Mouse (Mus musculus) limb, embryonic 13.5 days (tissue): Measurements from ENCODE around the gene Pls3. TPM values are rescaled to one million over a fixed set of nuclear protein-coding genes. Genes with fewer than 3 reads are reported as not detected.

Experiments
- ATAC-seq: fragments of 200-750 bp; cut with Nextera tagmentation; 2 replicates; pipeline ENCODE4 v1.8.0; 2017; ENCODE audit warnings: low read depth, moderate number of reproducible peaks, moderate TSS enrichment; ENCODE audit not compliant: low FRiP score
- H3K27ac ChIP-seq: fragments of 300-500 bp; sonication (generic); 2 replicates; pipeline ENCODE4 v1.5.1; 2015; ENCODE audit warnings: inconsistent platforms, mild to moderate bottlenecking, moderate library complexity
- H3K27me3 ChIP-seq: fragments of 300-500 bp; sonication (generic); 2 replicates; pipeline ENCODE4 v1.6.1; 2015; ENCODE audit warnings: mild to moderate bottlenecking, inconsistent platforms
- H3K36me3 ChIP-seq: fragments of 300-500 bp; sonication (generic); 2 replicates; pipeline ENCODE4 v1.6.1; 2015; ENCODE audit warnings: inconsistent platforms, mild to moderate bottlenecking, moderate library complexity
- H3K4me1 ChIP-seq: fragments of 300-500 bp; sonication (generic); 2 replicates; pipeline ENCODE4 v1.6.1; 2015; ENCODE audit warnings: inconsistent platforms
- H3K4me2 ChIP-seq: fragments of 300-500 bp; sonication (generic); replicated peaks from 2 replicates; pipeline ENCODE4 v1.6.1; 2015; ENCODE audit warnings: inconsistent platforms, mild to moderate bottlenecking, moderate library complexity
- H3K4me3 ChIP-seq: fragments of 300-500 bp; sonication (generic); 2 replicates; pipeline ENCODE4 v1.5.1; 2015; ENCODE audit warnings: moderate library complexity, mild to moderate bottlenecking, inconsistent platforms
- H3K9ac ChIP-seq: fragments of 300-500 bp; sonication (generic); 2 replicates; pipeline ENCODE4 v1.6.1; 2015; ENCODE audit warnings: mild to moderate bottlenecking, inconsistent platforms
- H3K9me3 ChIP-seq: fragments of 300-500 bp; sonication (generic); 2 replicates; pipeline ENCODE4 v1.6.1; 2016; ENCODE audit warnings: inconsistent platforms
- WGBS: fragments of 180-500 bp; shearing (Covaris S2); methylation state at CpG from one replicate; pipeline ENCODE4 v1.1.7; 2015; 5-methylcytosine and 5-hydroxymethylcytosine counted together
- polyA plus RNA-seq: library from polyadenylated mRNA; unstranded; fragments of >200 nt; fragmentation: Nextera tagmentation; extraction: Ambion mirVana; gene quantifications from 2 replicates; pipeline ENCODE4 v1.2.1, GENCODE M21; 2015

Gene Pls3
- polyA plus RNA-seq, 1 experiment from 2014 or later: 117 TPM

DNA sequence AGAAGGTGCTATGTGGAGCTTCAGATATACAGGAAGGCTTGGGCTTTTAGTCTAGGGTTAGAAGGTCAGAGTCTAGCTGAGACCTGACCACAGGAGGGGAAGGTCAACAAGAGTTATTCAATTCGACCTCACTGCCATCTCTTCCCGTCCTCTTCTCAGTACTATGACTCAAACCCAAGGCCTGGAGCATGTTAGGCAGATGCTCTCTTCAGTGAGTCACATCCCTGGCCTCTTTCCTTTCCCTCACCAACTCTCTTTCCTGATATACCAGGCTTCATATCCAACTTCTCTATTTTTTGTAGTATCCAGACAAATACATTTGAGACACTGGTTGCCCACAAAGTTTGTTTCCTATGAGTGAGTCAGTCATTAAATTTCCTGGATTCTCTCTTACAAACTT lies 40.1 kb downstream of the Pls3 start:
- no peak for ATAC-seq
- 72% methylated on average over 2 of the region's 2 CpGs for WGBS

DNA sequence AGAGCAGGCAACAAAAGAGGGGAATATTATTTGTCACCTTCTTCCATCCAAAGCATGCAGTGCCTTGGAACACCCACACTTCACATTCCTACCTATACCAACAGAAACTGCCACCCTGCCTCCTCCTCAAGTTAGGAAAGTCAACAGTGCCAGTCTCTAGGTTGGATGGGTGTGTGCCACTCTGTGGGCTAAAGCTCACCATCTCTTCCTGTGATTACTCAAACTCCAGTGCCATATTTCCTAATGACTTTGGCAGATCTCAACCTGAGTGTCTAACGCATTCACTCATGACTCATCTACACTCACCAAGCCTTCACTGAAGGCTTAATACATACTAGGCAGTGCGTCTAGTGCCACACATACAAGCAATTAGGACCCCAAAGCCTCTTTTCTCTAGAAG lies 40.7 kb downstream of the Pls3 start:
- 87% methylated on average over 2 of the region's 2 CpGs for WGBS
- Histone ChIP-seq H3K27ac (no peak overlapping the region), H3K9me3 (no peaks in the 10 kb centered on the region), H3K4me2 (no peak overlapping the region), H3K27me3 (no peaks in the 10 kb centered on the region), H3K36me3 (no peaks in the 10 kb centered on the region), H3K4me3 (no peak overlapping the region), H3K9ac (no peak overlapping the region), H3K4me1 (no peaks in the 10 kb centered on the region)
- no peak for ATAC-seq

More for the DNA sequence above, 40.1 kb downstream of the Pls3 start:
- H3K27me3 ChIP-seq: no peaks in the 10 kb centered on the region
- no peak overlapping the region for H3K27ac ChIP-seq
- no peaks in the 10 kb centered on the region for H3K4me1 ChIP-seq
- no peak overlapping the region for H3K9ac ChIP-seq
- H3K4me3 ChIP-seq: no peak overlapping the region
- H3K4me2 ChIP-seq: no peak overlapping the region
- no peaks in the 10 kb centered on the region for H3K9me3 ChIP-seq
- H3K36me3 ChIP-seq: no peaks in the 10 kb centered on the region

DNA sequence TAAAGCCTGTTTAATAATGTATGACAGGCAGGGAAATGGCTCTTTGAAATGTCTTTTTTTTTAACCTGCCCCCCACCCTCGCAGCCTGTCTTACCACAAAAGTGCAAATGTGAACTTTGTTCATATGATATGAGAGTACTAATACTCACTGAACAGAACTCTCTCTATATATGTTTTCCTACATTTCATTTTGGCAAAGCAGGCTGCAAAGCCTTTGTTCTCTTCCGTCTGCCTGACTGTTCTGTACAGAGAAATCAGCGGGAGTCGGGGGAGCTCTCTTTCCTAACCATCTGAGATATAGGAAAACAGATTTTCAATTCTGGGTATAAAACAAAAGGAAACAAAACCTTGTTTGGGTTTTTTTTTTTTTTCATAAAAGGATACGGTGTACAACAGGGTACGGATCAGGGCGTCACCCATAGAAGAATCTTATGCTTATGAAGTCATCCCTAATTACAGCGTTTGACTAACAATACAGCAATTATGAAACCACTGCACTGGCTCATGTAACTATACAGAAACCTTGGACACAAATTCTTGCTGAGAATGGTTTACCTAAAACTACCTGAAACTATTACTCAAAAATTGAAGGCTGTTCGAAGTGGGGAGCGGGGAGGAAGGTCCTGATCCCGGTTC lies 41.9 kb downstream of the Pls3 start:
- no peak overlapping the region for H3K4me2 ChIP-seq
- H3K27ac ChIP-seq: no peak overlapping the region
- no peaks in the 10 kb centered on the region for H3K4me1 ChIP-seq
- no peak overlapping the region for H3K9ac ChIP-seq
- H3K36me3 ChIP-seq: no peaks in the 10 kb centered on the region
- no peaks in the 10 kb centered on the region for H3K9me3 ChIP-seq
- H3K27me3 ChIP-seq: no peaks in the 10 kb centered on the region
- H3K4me3 ChIP-seq: no peak overlapping the region
- no peak for ATAC-seq
- 84% methylated on average over 11 of the region's 11 CpGs for WGBS

DNA sequence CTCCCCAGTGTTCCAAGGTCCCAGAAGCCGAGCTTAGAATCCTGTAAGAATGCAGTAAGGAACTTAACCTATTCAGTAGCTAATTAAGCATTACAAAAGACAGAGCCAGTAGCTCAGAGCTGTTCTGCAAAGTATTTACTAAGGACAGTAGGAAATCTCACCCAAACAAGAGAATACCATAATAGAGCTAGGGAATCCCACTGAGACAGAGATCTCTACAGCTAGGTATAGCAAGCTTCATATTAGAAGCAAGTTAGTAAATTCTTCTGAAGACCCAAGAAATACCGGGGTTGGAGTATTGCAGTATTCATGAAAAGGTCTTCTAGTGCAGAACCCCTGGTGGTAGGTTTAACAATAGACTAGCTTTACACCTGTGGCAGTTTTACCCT lies 45.1 kb downstream of the Pls3 start:
- no peak overlapping the region for H3K27ac ChIP-seq
- H3K27me3 ChIP-seq: no peaks in the 10 kb centered on the region
- H3K9me3 ChIP-seq: no peaks in the 10 kb centered on the region
- H3K4me3 ChIP-seq: no peak overlapping the region
- H3K36me3 ChIP-seq: 0 out of 2 replicates have a peak, but pooled peaks cover 2% of the 10 kb centered on the region
- WGBS: 32% methylated on average over 2 of the region's 2 CpGs
- no peak overlapping the region for H3K4me2 ChIP-seq
- H3K9ac ChIP-seq: no peak overlapping the region
- no peak for ATAC-seq
- no peaks in the 10 kb centered on the region for H3K4me1 ChIP-seq

DNA sequence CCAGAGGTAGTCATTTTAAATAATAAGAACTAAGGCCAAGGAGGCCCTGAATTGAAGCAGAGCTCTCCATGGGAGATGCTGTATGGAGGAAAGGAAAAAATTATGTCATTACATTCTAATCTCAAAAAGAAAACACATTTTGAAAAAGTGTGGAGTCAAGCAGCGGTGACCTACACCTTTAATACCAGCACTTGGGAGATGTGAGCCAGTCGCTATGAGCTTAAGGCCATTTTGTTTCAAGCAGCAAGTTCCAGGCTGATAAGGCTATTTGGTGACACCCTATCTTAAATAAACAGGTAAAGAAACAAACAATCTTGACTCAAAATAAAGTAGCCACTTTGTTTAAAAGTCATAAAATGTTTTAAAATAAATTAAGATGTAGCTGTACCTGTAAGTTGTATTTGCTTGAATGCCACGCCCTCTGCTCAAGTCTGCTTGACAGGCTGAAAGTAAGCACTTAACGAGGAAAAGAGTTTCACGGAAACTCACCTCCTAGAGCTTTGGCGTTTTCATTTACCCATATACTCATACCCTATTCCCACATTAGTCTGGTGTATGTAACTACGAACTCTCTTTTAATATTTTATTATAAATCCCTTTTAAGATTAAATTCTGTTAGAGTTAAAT lies 45.6 kb downstream of the Pls3 start:
- Histone ChIP-seq H3K27ac (no peak overlapping the region), H3K4me2 (no peak overlapping the region), H3K4me1 (no peaks in the 10 kb centered on the region), H3K4me3 (no peak overlapping the region), H3K9ac (no peak overlapping the region), H3K27me3 (no peaks in the 10 kb centered on the region), H3K36me3 (0 out of 2 replicates have a peak, but pooled peaks cover 4% of the 10 kb centered on the region), H3K9me3 (no peaks in the 10 kb centered on the region)
- WGBS: 52% methylated on average over 7 of the region's 7 CpGs
- no peak for ATAC-seq

DNA sequence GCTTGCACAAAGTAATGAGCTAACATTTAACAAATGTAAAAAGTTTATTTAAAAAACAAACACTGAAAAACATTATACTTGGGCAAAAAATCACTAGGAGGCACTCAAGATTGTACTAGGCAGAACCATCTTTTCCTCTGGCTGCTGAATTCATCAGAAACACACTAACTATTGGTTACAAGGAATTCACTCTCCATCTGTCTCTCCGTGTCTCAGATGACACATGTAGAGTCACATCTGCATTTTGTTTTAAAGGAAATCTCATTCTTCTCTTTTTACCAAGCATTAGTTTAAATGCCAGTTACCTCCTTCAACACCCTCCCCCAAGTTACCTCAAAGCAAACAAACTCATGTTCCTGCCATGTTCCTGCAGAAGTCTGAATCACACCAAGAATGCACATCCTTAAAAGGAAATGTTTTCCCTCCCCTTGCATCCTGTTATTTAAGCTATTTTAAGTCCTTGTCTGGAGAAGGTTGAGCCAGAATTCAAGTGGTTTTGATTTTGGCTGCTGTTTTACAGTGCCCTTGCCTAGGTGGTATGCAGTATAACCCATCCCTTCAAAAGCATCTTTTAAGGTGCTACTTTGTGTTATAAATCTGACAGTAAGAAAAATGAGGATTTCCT lies 56.2 kb downstream of the Pls3 start:
- Histone ChIP-seq H3K4me3 (no peak overlapping the region), H3K9ac (no peak overlapping the region), H3K27ac (no peak overlapping the region), H3K9me3 (no peaks in the 10 kb centered on the region), H3K4me2 (no peak overlapping the region), H3K4me1 (no peaks in the 10 kb centered on the region), H3K36me3 (no peaks in the 10 kb centered on the region), H3K27me3 (no peaks in the 10 kb centered on the region)
- 43% methylated on average over 1 of the region's 1 CpGs for WGBS
- ATAC-seq: no peak

DNA sequence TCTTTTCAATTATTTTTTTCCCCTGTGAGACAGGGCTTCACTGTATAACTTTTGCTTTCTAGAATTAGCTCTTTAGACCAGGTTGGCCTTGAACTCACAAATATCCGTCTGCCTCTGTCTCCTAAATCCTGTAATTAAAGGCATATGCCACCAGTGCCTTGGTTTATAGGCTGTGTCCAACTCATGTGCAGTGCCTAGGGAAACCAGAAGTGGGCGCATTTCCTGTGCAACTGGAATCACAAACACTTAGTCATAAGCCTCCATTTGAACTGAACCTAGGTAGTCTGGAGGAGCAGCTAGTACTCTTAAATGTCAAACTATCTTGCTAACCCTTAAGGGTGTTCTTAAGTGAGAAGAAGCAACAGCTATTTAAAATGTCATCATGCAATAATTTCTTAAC lies 60.0 kb downstream of the Pls3 start:
- H3K4me2 ChIP-seq: no peak overlapping the region
- no peak for ATAC-seq
- no peak overlapping the region for H3K4me3 ChIP-seq
- no peak overlapping the region for H3K27ac ChIP-seq
- H3K36me3 ChIP-seq: no peaks in the 10 kb centered on the region
- no peaks in the 10 kb centered on the region for H3K27me3 ChIP-seq
- H3K4me1 ChIP-seq: no peaks in the 10 kb centered on the region
- WGBS: 69% methylated on average over 2 of the region's 2 CpGs
- H3K9me3 ChIP-seq: no peaks in the 10 kb centered on the region
- H3K9ac ChIP-seq: no peak overlapping the region

DNA sequence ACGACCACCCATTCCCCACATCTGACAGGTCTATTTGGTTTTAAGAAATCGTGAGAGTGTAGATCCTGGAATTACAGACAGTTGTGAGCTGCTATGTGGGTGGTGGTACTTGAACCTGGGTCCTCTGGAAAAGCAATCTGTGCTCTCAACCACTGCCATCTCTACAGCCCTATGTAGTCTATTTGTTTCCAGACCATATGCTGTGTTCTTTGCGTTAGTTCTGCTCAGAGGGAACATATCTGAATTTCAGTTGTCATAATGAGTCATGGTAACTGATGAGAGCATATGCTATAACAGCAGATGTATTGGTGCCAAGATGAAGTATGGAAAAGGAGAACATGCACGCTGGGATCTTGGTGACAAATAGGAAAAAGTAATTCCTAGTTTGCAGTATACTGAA lies 60.9 kb downstream of the Pls3 start:
- Histone ChIP-seq H3K4me3 (no peak overlapping the region), H3K27ac (no peak overlapping the region), H3K27me3 (no peaks in the 10 kb centered on the region), H3K9me3 (no peaks in the 10 kb centered on the region), H3K4me2 (no peak overlapping the region), H3K9ac (no peak overlapping the region), H3K36me3 (no peaks in the 10 kb centered on the region), H3K4me1 (no peaks in the 10 kb centered on the region)
- no peak for ATAC-seq
- WGBS: 83% methylated on average over 4 of the region's 4 CpGs

DNA sequence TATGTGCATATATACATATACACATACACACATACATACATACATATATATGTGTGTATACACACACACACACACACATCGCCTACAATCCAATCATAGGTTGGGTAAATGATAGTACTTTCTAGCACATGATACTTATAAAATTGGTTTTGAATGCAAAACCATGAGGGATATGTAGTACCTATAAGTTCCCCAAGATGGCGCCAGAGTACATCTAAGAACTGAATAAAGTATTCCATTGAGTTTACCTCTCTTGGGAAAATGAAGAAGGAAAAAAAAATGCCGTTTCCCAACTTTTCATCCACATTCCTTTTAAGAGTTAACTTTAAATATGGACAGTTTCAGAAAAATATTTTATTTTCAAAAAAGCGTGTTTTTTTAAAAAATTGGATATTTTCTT lies 78.4 kb downstream of the Pls3 start:
- H3K4me2 ChIP-seq: no peak overlapping the region
- no peak overlapping the region for H3K4me3 ChIP-seq
- WGBS: 31% methylated on average over 4 of the region's 4 CpGs
- H3K9ac ChIP-seq: no peak overlapping the region
- H3K4me1 ChIP-seq: no peaks in the 10 kb centered on the region
- H3K27me3 ChIP-seq: no peaks in the 10 kb centered on the region
- no peaks in the 10 kb centered on the region; the same call in 1 of the 2 replicates for H3K9me3 ChIP-seq
- H3K27ac ChIP-seq: no peak overlapping the region
- ATAC-seq: no peak
- peaks cover 16% of the 10 kb centered on the region for H3K36me3 ChIP-seq

DNA sequence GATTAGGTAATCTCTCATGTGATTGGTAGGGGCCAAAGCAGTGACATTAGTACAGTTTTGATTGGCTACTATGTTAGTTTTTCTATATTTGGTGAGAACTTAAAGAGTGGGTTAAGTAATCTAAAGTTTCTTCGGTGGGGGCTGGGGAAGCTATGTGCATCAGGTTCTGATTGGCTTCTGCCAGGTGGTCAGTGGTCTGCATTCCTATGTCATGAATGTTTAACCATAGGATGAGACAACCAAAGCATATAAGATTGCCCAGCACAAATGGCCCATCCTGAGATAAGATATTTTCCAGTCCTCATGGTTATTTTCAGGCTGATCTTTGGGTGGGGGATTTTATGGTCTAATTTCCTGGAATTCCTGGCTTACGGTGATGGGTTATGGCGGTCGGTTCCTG lies 95.2 kb downstream of the Pls3 start:
- Histone ChIP-seq H3K4me3 (no peak overlapping the region), H3K27ac (no peak overlapping the region), H3K4me2 (no peak overlapping the region), H3K9me3 (no peaks in the 10 kb centered on the region), H3K36me3 (no peaks in the 10 kb centered on the region), H3K9ac (no peak overlapping the region), H3K4me1 (no peaks in the 10 kb centered on the region), H3K27me3 (no peaks in the 10 kb centered on the region)
- no peak for ATAC-seq
- WGBS: 65% methylated on average over 4 of the region's 4 CpGs

DNA sequence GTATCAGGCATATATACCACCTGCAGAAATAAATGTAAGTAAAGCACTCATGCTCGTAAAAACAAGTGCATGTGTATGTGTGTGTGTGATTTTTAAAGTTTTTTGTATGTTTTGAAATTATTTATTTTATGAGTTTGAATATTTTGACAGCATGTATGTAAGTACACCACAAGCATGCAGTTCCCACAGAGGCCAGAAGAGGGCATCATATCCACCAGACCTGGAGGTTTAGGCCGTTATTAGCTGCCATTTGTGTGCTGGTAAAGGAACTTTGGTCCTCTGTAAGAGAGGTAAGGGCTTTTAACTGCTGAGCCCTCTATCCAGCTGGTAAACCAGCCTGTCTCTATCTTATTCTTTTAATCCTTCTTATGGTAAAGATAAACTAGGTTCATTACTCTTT lies 97.5 kb downstream of the Pls3 start:
- H3K4me1 ChIP-seq: no peaks in the 10 kb centered on the region
- no peak overlapping the region for H3K27ac ChIP-seq
- no peaks in the 10 kb centered on the region for H3K36me3 ChIP-seq
- H3K9me3 ChIP-seq: no peaks in the 10 kb centered on the region
- no peak overlapping the region for H3K4me2 ChIP-seq
- no peak overlapping the region for H3K9ac ChIP-seq
- ATAC-seq: no peak
- H3K4me3 ChIP-seq: no peak overlapping the region
- no peaks in the 10 kb centered on the region for H3K27me3 ChIP-seq
- 90% methylated on average over 2 of the region's 2 CpGs for WGBS

DNA sequence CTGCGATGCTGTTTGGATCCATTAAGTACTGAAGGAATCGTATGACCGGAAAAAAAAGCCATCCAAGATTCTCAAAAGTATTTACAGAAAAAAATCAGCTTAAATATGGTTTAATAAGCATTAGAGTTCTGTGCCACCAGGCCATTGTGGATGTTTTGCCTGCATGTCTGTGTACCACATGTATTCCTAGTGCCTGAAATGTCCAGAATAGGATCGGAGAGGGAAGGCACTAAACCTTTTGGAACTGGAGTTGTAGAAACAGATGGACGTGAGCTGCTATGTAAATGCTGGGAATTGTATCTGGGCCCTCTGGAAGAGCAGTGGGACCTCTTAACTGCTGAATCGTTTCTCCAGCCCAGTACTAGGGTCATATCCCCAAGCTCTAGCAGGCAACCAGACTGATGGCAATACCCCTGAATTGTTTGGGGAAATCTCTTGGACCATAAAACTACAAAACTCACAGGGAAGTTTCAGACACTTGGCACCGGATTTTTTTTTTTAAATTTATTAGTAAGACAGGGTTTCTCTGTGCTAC lies 110.1 kb downstream of the Pls3 start:
- Histone ChIP-seq H3K27me3 (no peaks in the 10 kb centered on the region), H3K4me3 (peak overlapping the region; percentile 55), H3K4me1 (peaks cover 6% of the 10 kb centered on the region; the same call in 1 of the 2 replicates), H3K27ac (peak overlapping the region; percentile 84; the same call in 1 of the 2 replicates), H3K9me3 (no peaks in the 10 kb centered on the region), H3K36me3 (no peaks in the 10 kb centered on the region), H3K9ac (peak overlapping the region; percentile 67), H3K4me2 (peak overlapping the region; percentile 69)
- 32% methylated on average over 7 of the region's 7 CpGs for WGBS
- ATAC-seq: peak; percentile 30; the same call in 1 of the 2 replicates
